Mouse (Mus musculus) spleen, adult 2 months (tissue): Measurements from ENCODE around the gene Scarb2.

Source experiments
- CTCF ChIP-seq: fragments of 200-500 bp; IDR thresholded peaks from 2 replicates; pipeline ENCODE4 v1.5.1; 2011; ENCODE audit warnings: mild to moderate bottlenecking, inconsistent platforms; ENCODE audit not compliant: insufficient read depth, insufficient read length, insufficient replicate concordance; ENCODE audit errors: extremely low read depth
- POLR2A ChIP-seq: fragments of 200-500 bp; IDR thresholded peaks from 2 replicates; pipeline ENCODE4 v1.6.1; 2011; ENCODE audit warnings: low read depth, low read length, inconsistent platforms

GRCm38 (mm10) chr5:92504676-92505400, 1.8 kb downstream of the Scarb2 start:
- TF ChIP-seq CTCF = no peak
- no peak for TF ChIP-seq POLR2A
